Mouse (Mus musculus): ENCODE results near the gene Prdx5.
"Not testable (repeated sequence)": the region's sequence is repeated elsewhere in the genome, so short reads cannot be mapped to it uniquely, and the experiment has no call there.

GRCm38 (mm10) chr19:6895608-6896305 is 14.1 kb downstream of the Prdx5 start:
- TF ChIP-seq POLR2A (IDR thresholded peaks at IDR 0.05; ENCODE audit: low read depth, low read length); CTCF (conservative IDR thresholded peaks at IDR 0.05; ENCODE audit: insufficient read depth, insufficient read length, low read depth, low read length): not testable (repeated sequence)
